ENCODE assay signal across 18 mouse cellular contexts in genomic region chr4:118589053-118589732, GRCm38 (mm10). TPM values are rescaled to one million over a fixed set of nuclear protein-coding genes. Genes with fewer than 3 reads are reported as not detected.
DNase-seq lines count a peak whose midpoint lies in the region; ATAC-seq and TF ChIP-seq lines count a peak whose summit lies in the region.
"Had no signal": no experiment of that assay in that cellular context is flagged by ENCODE, and none has a peak within 500 bp of the region (broad histone marks: within the 10 kb centered on the region; RNA-seq: fewer than 3 reads in every experiment).

No protein-coding gene starts in this region.

- H3K9ac ChIP-seq in forebrain, postnatal 0 days, result no peak overlapping the region
- no peak overlapping the region for H3K9ac ChIP-seq in forebrain, embryonic 12.5 days
- peak overlapping the region; percentile 31; the same call in 1 of the 2 replicates for H3K9ac ChIP-seq in hindbrain, embryonic 14.5 days
- H3K9ac ChIP-seq in midbrain, embryonic 14.5 days (replicated peaks; ENCODE audit: low read length), result peak overlapping the region; percentile 10
- H3K9ac ChIP-seq: lung, embryonic 14.5 days had no signal

- 0 out of 2 replicates have a peak overlapping the region, but pooled peaks have one; percentile 3 for H3K4me2 ChIP-seq in forebrain, postnatal 0 days (ENCODE audit: low read depth)
- H3K4me2 ChIP-seq in forebrain, embryonic 12.5 days, result no peak overlapping the region
- peak overlapping the region; percentile 27; the same call in 1 of the 2 replicates for H3K4me2 ChIP-seq in hindbrain, embryonic 14.5 days (replicated peaks)
- H3K4me2 ChIP-seq in midbrain, embryonic 14.5 days (ENCODE audit: low read length), result peak overlapping the region; percentile 30
- H3K4me2 ChIP-seq: lung, embryonic 14.5 days had no signal

- no peaks in the 10 kb centered on the region for H3K4me1 ChIP-seq in forebrain, postnatal 0 days (ENCODE audit: insufficient read depth)
- peaks cover 9% of the 10 kb centered on the region for H3K4me1 ChIP-seq in forebrain, embryonic 12.5 days
- H3K4me1 ChIP-seq in hindbrain, embryonic 14.5 days (replicated peaks; ENCODE audit: control insufficient read depth, insufficient read depth, low read length), result no peaks in the 10 kb centered on the region; the same call in 1 of the 2 replicates
- no peaks in the 10 kb centered on the region for H3K4me1 ChIP-seq in midbrain, embryonic 14.5 days (ENCODE audit: control insufficient read depth, insufficient read depth, low read length)

- no peak for TF ChIP-seq CTCF in forebrain, postnatal 0 days (IDR thresholded peaks at IDR 0.05; ENCODE audit: low read depth)

- ATAC-seq in forebrain, postnatal 0 days, result no peak
- ATAC-seq in forebrain, embryonic 12.5 days (ENCODE audit: low FRiP score), result no peak
- ATAC-seq in hindbrain, embryonic 14.5 days (ENCODE audit: low FRiP score), result 0 out of 2 replicates have a peak, but pooled peaks have one; percentile 19
- no peak for ATAC-seq in midbrain, embryonic 14.5 days (ENCODE audit: low FRiP score, low TSS enrichment)
- ATAC-seq: intestine, postnatal 0 days had no signal

- H3K36me3 ChIP-seq in forebrain, postnatal 0 days (ENCODE audit: insufficient read depth), result no peaks in the 10 kb centered on the region
- H3K36me3 ChIP-seq in forebrain, embryonic 12.5 days (replicated peaks), result no peaks in the 10 kb centered on the region
- H3K36me3 ChIP-seq in hindbrain, embryonic 14.5 days (replicated peaks; ENCODE audit: control insufficient read depth, insufficient read depth), result no peaks in the 10 kb centered on the region
- no peaks in the 10 kb centered on the region for H3K36me3 ChIP-seq in midbrain, embryonic 14.5 days (ENCODE audit: control insufficient read depth, insufficient read depth, low read length)

- H3K4me3 ChIP-seq in forebrain, postnatal 0 days (ENCODE audit: low read depth, low read length), result no peak overlapping the region
- no peak overlapping the region for H3K4me3 ChIP-seq in forebrain, embryonic 12.5 days (replicated peaks)
- H3K4me3 ChIP-seq in hindbrain, embryonic 14.5 days (replicated peaks; ENCODE audit: low read length), result no peak overlapping the region
- H3K4me3 ChIP-seq in midbrain, embryonic 14.5 days (replicated peaks; ENCODE audit: low read depth, low read length), result no peak overlapping the region

- WGBS in forebrain, postnatal 0 days, result 57% methylated on average over 12 of the region's 12 CpGs
- 59% methylated on average over 12 of the region's 12 CpGs for WGBS in forebrain, embryonic 12.5 days
- WGBS in hindbrain, embryonic 14.5 days, result 54% methylated on average over 12 of the region's 12 CpGs
- WGBS in midbrain, embryonic 14.5 days, result 56% methylated on average over 12 of the region's 12 CpGs

- H3K27ac ChIP-seq in forebrain, postnatal 0 days (ENCODE audit: low read depth, low read length), result no peak overlapping the region
- H3K27ac ChIP-seq in forebrain, embryonic 12.5 days, result no peak overlapping the region
- H3K27ac ChIP-seq in hindbrain, embryonic 14.5 days, result peak overlapping the region; percentile 50
- H3K27ac ChIP-seq in midbrain, embryonic 14.5 days (replicated peaks; ENCODE audit: low read depth, low read length), result peak overlapping the region; percentile 68

- no peak for DNase-seq in forebrain, postnatal 0 days
- peak; percentile 72 for DNase-seq in R1 (ENCODE audit: low read depth, low spot score)
- peak; percentile 25 for DNase-seq in hindbrain, embryonic 14.5 days (ENCODE audit: low spot score)
- no peak for DNase-seq in midbrain, embryonic 14.5 days
- no peak for DNase-seq in urinary bladder, postnatal 36 days (ENCODE audit: low spot score in 2 of 2)
- DNase-seq in layer of hippocampus, adult 8-10 months (ENCODE audit: low spot score in 2 of 2), result no peak
- no peak for DNase-seq in frontal cortex, postnatal 36 days (ENCODE audit: low spot score in 2 of 2)
- DNase-seq: adrenal gland, adult 2 months; B cell, adult 2 months; cerebellum, adult 18-20 months; heart, adult 18-20 months; heart, postnatal 14 days; kidney, postnatal 14 days had no signal

- H3K27me3 ChIP-seq in forebrain, postnatal 0 days (ENCODE audit: insufficient read depth, low read length), result no peaks in the 10 kb centered on the region
- no peaks in the 10 kb centered on the region for H3K27me3 ChIP-seq in forebrain, embryonic 12.5 days
- no peaks in the 10 kb centered on the region for H3K27me3 ChIP-seq in hindbrain, embryonic 14.5 days (ENCODE audit: control insufficient read depth, insufficient read depth, low read length)
- H3K27me3 ChIP-seq in midbrain, embryonic 14.5 days (ENCODE audit: control insufficient read depth, insufficient read depth, low read length), result no peaks in the 10 kb centered on the region

- no peaks in the 10 kb centered on the region for H3K9me3 ChIP-seq in forebrain, postnatal 0 days (ENCODE audit: low read length)
- H3K9me3 ChIP-seq in forebrain, embryonic 12.5 days, result 0 out of 2 replicates have a peak, but pooled peaks cover 4% of the 10 kb centered on the region
- H3K9me3 ChIP-seq in hindbrain, embryonic 14.5 days (ENCODE audit: control insufficient read depth, low read length), result peaks cover 6% of the 10 kb centered on the region; the same call in 1 of the 2 replicates
- H3K9me3 ChIP-seq in midbrain, embryonic 14.5 days (ENCODE audit: control insufficient read depth, low read length), result no peaks in the 10 kb centered on the region

RNA-seq across cellular contexts. Expression of gene Cfap57, which starts 31.4 kb away (rescaled TPM):
- 0.69 and 2.0 TPM in 2 replicates for total RNA-seq in forebrain, postnatal 0 days (2014; rRNA removed)
- polyA plus RNA-seq in forebrain, postnatal 0 days (2015; fragmentation: Nextera tagmentation; extraction: Ambion mirVana), result 0.89 and 1.3 TPM in 2 replicates
- 0.74 and 0.89 TPM in 2 replicates for polyA plus RNA-seq in forebrain, embryonic 12.5 days (2016; fragmentation: Nextera tagmentation; extraction: Ambion mirVana)
- polyA plus RNA-seq in hindbrain, embryonic 14.5 days (2014; fragmentation: Nextera tagmentation; extraction: Ambion mirVana), result 1.7 and 3.1 TPM in 2 replicates
- polyA plus RNA-seq in midbrain, embryonic 14.5 days (2014; fragmentation: Nextera tagmentation; extraction: Ambion mirVana), result 1.3 and 1.8 TPM in 2 replicates
- 1 to 10 TPM in 3 of 4 experiments, under 1 TPM in 1; 0.68 to 1.3 (median 1.1) TPM for total RNA-seq in layer of hippocampus, adult 8-10 months (2022)
- total RNA-seq: liver, adult 2 months had no signal
- polyA plus RNA-seq: adrenal gland, adult 2 months; liver, adult 2 months; small intestine, adult 2 months had no signal

RNA-seq across cellular contexts. Expression of gene Ebna1bp2, which starts 31.4 kb away (rescaled TPM):
- total RNA-seq in forebrain, postnatal 0 days (2014; rRNA removed), result 48.9 and 56.3 TPM in 2 replicates
- 97.7 and 104 TPM in 2 replicates for polyA plus RNA-seq in forebrain, postnatal 0 days (2015; fragmentation: Nextera tagmentation; extraction: Ambion mirVana)
- polyA plus RNA-seq in forebrain, embryonic 12.5 days (2016; fragmentation: Nextera tagmentation; extraction: Ambion mirVana), result 193 and 200 TPM in 2 replicates
- 102 TPM in 2 replicates for polyA plus RNA-seq in hindbrain, embryonic 14.5 days (2014; fragmentation: Nextera tagmentation; extraction: Ambion mirVana)
- polyA plus RNA-seq in midbrain, embryonic 14.5 days (2014; fragmentation: Nextera tagmentation; extraction: Ambion mirVana), result 106 and 117 TPM in 2 replicates
- 10 to 100 TPM; 49.7 to 59.9 (median 54.7) TPM for total RNA-seq in layer of hippocampus, adult 8-10 months (2022)

RNA-seq across cellular contexts. Expression of gene Tmem125, which starts 45.3 kb away (rescaled TPM):
- total RNA-seq in forebrain, postnatal 0 days (2014; rRNA removed), result 0.31 TPM in 1 of 2 replicates, not detected in the other
- polyA plus RNA-seq in forebrain, postnatal 0 days (2015; fragmentation: Nextera tagmentation; extraction: Ambion mirVana), result 0.29 and 0.39 TPM in 2 replicates
- polyA plus RNA-seq in forebrain, embryonic 12.5 days (2016; fragmentation: Nextera tagmentation; extraction: Ambion mirVana), result 0.36 TPM in 1 of 2 replicates, not detected in the other
- not detected in 2 replicates for polyA plus RNA-seq in hindbrain, embryonic 14.5 days (2014; fragmentation: Nextera tagmentation; extraction: Ambion mirVana)
- not detected in 2 replicates for polyA plus RNA-seq in midbrain, embryonic 14.5 days (2014; fragmentation: Nextera tagmentation; extraction: Ambion mirVana)
- 1 to 10 TPM; 5.4 to 9.7 (median 8.7) TPM for total RNA-seq in layer of hippocampus, adult 8-10 months (2022)
- total RNA-seq: heart, adult 18-20 months had no signal

Comparison
In these comparisons a context has a peak if more than half of its experiments do, and no peak if none do; other contexts are left out.
1. DNase-seq: peak in R1 (single experiment) and hindbrain, embryonic 14.5 days (single experiment); none in forebrain, postnatal 0 days (single experiment), midbrain, embryonic 14.5 days (single experiment), urinary bladder, postnatal 36 days (0 of 2), layer of hippocampus, adult 8-10 months (0 of 2) and frontal cortex, postnatal 36 days (0 of 2).
2. H3K27ac ChIP-seq: peak in hindbrain, embryonic 14.5 days (single experiment) and midbrain, embryonic 14.5 days (single experiment); none in forebrain, postnatal 0 days (single experiment) and forebrain, embryonic 12.5 days (single experiment).
3. H3K9ac ChIP-seq: peak in hindbrain, embryonic 14.5 days (single experiment) and midbrain, embryonic 14.5 days (single experiment); none in forebrain, postnatal 0 days (single experiment) and forebrain, embryonic 12.5 days (single experiment).